Mouse (Mus musculus): ENCODE measurements around the gene Akna. TPM values are rescaled to one million over a fixed set of nuclear protein-coding genes. Genes with fewer than 3 reads are reported as not detected.

Gene Akna
- polyA plus RNA-seq (2014; fragmentation: Nextera tagmentation; extraction: Ambion mirVana) = 1.9 and 2.2 TPM in 2 replicates

- Histone ChIP-seq H3K4me1 (ENCODE audit: control insufficient read depth in 2 of 2, insufficient read depth in 2 of 2, low read length in 2 of 2) (peaks cover 35 to 58% of the 10 kb centered on the region in 2 experiments), H3K27ac (replicated peaks in 1 of 2; ENCODE audit: control insufficient read depth in 1 of 2, insufficient read depth in 1 of 2, low read depth in 2 of 2, low read length in 2 of 2) (peak within 1 kb of the TSS; percentile 74 to 83), H3K4me3 (ENCODE audit: control insufficient read depth in 1 of 2, insufficient read depth in 1 of 2, low read depth in 1 of 2, low read length in 2 of 2) (peak within 1 kb of the TSS; percentile 28 to 35), H3K36me3 (ENCODE audit: control insufficient read depth, insufficient read depth, low read length) (no peaks in the 10 kb centered on the region), H3K9ac (ENCODE audit: low read length) (peak within 1 kb of the TSS; percentile 55), H3K9me3 (ENCODE audit: control insufficient read depth, low read length) (no peaks in the 10 kb centered on the region), H3K27me3 (ENCODE audit: control insufficient read depth, insufficient read depth, low read length) (no peaks in the 10 kb centered on the region), H3K4me2 (ENCODE audit: low read length) (peak within 1 kb of the TSS; percentile 62)
- 17% methylated on average over 17 of the region's 17 CpGs for WGBS
- ATAC-seq (ENCODE audit: insufficient number of reproducible peaks, insufficient read depth, low FRiP score, low read depth) = peak; percentile 86
These were observed at the start of gene Akna for GRCm38 (mm10) chr4:63403040-63403959. Gene Akna, minus strand, starts transcription at chr4:63403354.

- 78% methylated on average over 3 of the region's 3 CpGs for WGBS
- H3K9ac ChIP-seq (ENCODE audit: low read length) = no peak overlapping the region
- H3K4me3 ChIP-seq (ENCODE audit: control insufficient read depth in 1 of 2, insufficient read depth in 1 of 2, low read depth in 1 of 2, low read length in 2 of 2) = no peak overlapping the region
- peaks cover 3% of the 10 kb centered on the region; the same call in 1 of the 2 replicates for H3K9me3 ChIP-seq (ENCODE audit: control insufficient read depth, low read length)
- H3K27me3 ChIP-seq (ENCODE audit: control insufficient read depth, insufficient read depth, low read length) = no peaks in the 10 kb centered on the region
- H3K4me1 ChIP-seq (ENCODE audit: control insufficient read depth in 2 of 2, insufficient read depth in 2 of 2, low read length in 2 of 2) = peaks cover 0 to 3% of the 10 kb centered on the region in 2 experiments; a peak in 1 of 4 replicates
- H3K27ac ChIP-seq (replicated peaks in 1 of 2; ENCODE audit: control insufficient read depth in 1 of 2, insufficient read depth in 1 of 2, low read depth in 2 of 2, low read length in 2 of 2) = no peak overlapping the region
- H3K36me3 ChIP-seq (ENCODE audit: control insufficient read depth, insufficient read depth, low read length) = no peaks in the 10 kb centered on the region
- no peak overlapping the region for H3K4me2 ChIP-seq (ENCODE audit: low read length)
- no peak for ATAC-seq (ENCODE audit: insufficient number of reproducible peaks, insufficient read depth, low FRiP score, low read depth)
These were observed 49.4 kb upstream of the Akna start for GRCm38 (mm10) chr4:63452555-63452954.

GRCm38 (mm10) chr4:63450551-63450950 lies 47.4 kb upstream of the Akna start:
- H3K9ac ChIP-seq (ENCODE audit: low read length) = no peak overlapping the region
- no peak overlapping the region for H3K27ac ChIP-seq (replicated peaks in 1 of 2; ENCODE audit: control insufficient read depth in 1 of 2, insufficient read depth in 1 of 2, low read depth in 2 of 2, low read length in 2 of 2)
- no peak for ATAC-seq (ENCODE audit: insufficient number of reproducible peaks, insufficient read depth, low FRiP score, low read depth)
- no peak overlapping the region for H3K4me2 ChIP-seq (ENCODE audit: low read length)
- no peaks in the 10 kb centered on the region for H3K36me3 ChIP-seq (ENCODE audit: control insufficient read depth, insufficient read depth, low read length)
- peaks cover 0 to 3% of the 10 kb centered on the region in 2 experiments; a peak in 1 of 4 replicates for H3K4me1 ChIP-seq (ENCODE audit: control insufficient read depth in 2 of 2, insufficient read depth in 2 of 2, low read length in 2 of 2)
- no peak overlapping the region for H3K4me3 ChIP-seq (ENCODE audit: control insufficient read depth in 1 of 2, insufficient read depth in 1 of 2, low read depth in 1 of 2, low read length in 2 of 2)
- 73% methylated on average over 5 of the region's 5 CpGs for WGBS
- peaks cover 10% of the 10 kb centered on the region for H3K9me3 ChIP-seq (ENCODE audit: control insufficient read depth, low read length)
- H3K27me3 ChIP-seq (ENCODE audit: control insufficient read depth, insufficient read depth, low read length) = no peaks in the 10 kb centered on the region

GRCm38 (mm10) chr4:63444362-63445066 lies 41.4 kb upstream of the Akna start:
- no peaks in the 10 kb centered on the region for H3K36me3 ChIP-seq (ENCODE audit: control insufficient read depth, insufficient read depth, low read length)
- WGBS = 88% methylated on average over 10 of the region's 10 CpGs
- ATAC-seq (ENCODE audit: insufficient number of reproducible peaks, insufficient read depth, low FRiP score, low read depth) = no peak
- no peak overlapping the region for H3K4me2 ChIP-seq (ENCODE audit: low read length)
- H3K27ac ChIP-seq (replicated peaks in 1 of 2; ENCODE audit: control insufficient read depth in 1 of 2, insufficient read depth in 1 of 2, low read depth in 2 of 2, low read length in 2 of 2) = no peak overlapping the region
- H3K27me3 ChIP-seq (ENCODE audit: control insufficient read depth, insufficient read depth, low read length) = no peaks in the 10 kb centered on the region
- H3K9me3 ChIP-seq (ENCODE audit: control insufficient read depth, low read length) = peaks cover 10% of the 10 kb centered on the region
- no peaks in the 10 kb centered on the region for H3K4me1 ChIP-seq (ENCODE audit: control insufficient read depth in 2 of 2, insufficient read depth in 2 of 2, low read length in 2 of 2)
- no peak overlapping the region for H3K9ac ChIP-seq (ENCODE audit: low read length)
- no peak overlapping the region for H3K4me3 ChIP-seq (ENCODE audit: control insufficient read depth in 1 of 2, insufficient read depth in 1 of 2, low read depth in 1 of 2, low read length in 2 of 2)

GRCm38 (mm10) chr4:63443101-63443500 lies 39.9 kb upstream of the Akna start:
- no peak overlapping the region for H3K9ac ChIP-seq (ENCODE audit: low read length)
- peaks cover 12% of the 10 kb centered on the region; the same call in 1 of the 2 replicates for H3K9me3 ChIP-seq (ENCODE audit: control insufficient read depth, low read length)
- H3K36me3 ChIP-seq (ENCODE audit: control insufficient read depth, insufficient read depth, low read length) = no peaks in the 10 kb centered on the region
- H3K27me3 ChIP-seq (ENCODE audit: control insufficient read depth, insufficient read depth, low read length) = no peaks in the 10 kb centered on the region
- no peak overlapping the region for H3K4me3 ChIP-seq (ENCODE audit: control insufficient read depth in 1 of 2, insufficient read depth in 1 of 2, low read depth in 1 of 2, low read length in 2 of 2)
- no peak for ATAC-seq (ENCODE audit: insufficient number of reproducible peaks, insufficient read depth, low FRiP score, low read depth)
- no peak overlapping the region for H3K27ac ChIP-seq (replicated peaks in 1 of 2; ENCODE audit: control insufficient read depth in 1 of 2, insufficient read depth in 1 of 2, low read depth in 2 of 2, low read length in 2 of 2)
- no peak overlapping the region for H3K4me2 ChIP-seq (ENCODE audit: low read length)
- 75% methylated on average over 2 of the region's 2 CpGs for WGBS
- H3K4me1 ChIP-seq (ENCODE audit: control insufficient read depth in 2 of 2, insufficient read depth in 2 of 2, low read length in 2 of 2) = peaks cover 1% of the 10 kb centered on the region in 2 experiments; a peak in 3 of 4 replicates

- ATAC-seq (ENCODE audit: insufficient number of reproducible peaks, insufficient read depth, low FRiP score, low read depth) = no peak
- no peaks in the 10 kb centered on the region for H3K27me3 ChIP-seq (ENCODE audit: control insufficient read depth, insufficient read depth, low read length)
- H3K4me1 ChIP-seq (ENCODE audit: control insufficient read depth in 2 of 2, insufficient read depth in 2 of 2, low read length in 2 of 2) = peaks cover 14% of the 10 kb centered on the region in 2 experiments; a peak in 3 of 4 replicates
- no peak overlapping the region for H3K4me3 ChIP-seq (ENCODE audit: control insufficient read depth in 1 of 2, insufficient read depth in 1 of 2, low read depth in 1 of 2, low read length in 2 of 2)
- H3K9ac ChIP-seq (ENCODE audit: low read length) = no peak overlapping the region
- no peak overlapping the region for H3K4me2 ChIP-seq (ENCODE audit: low read length)
- no peak overlapping the region for H3K27ac ChIP-seq (replicated peaks in 1 of 2; ENCODE audit: control insufficient read depth in 1 of 2, insufficient read depth in 1 of 2, low read depth in 2 of 2, low read length in 2 of 2)
- peaks cover 11% of the 10 kb centered on the region; the same call in 1 of the 2 replicates for H3K9me3 ChIP-seq (ENCODE audit: control insufficient read depth, low read length)
- 89% methylated on average over 7 of the region's 7 CpGs for WGBS
- H3K36me3 ChIP-seq (ENCODE audit: control insufficient read depth, insufficient read depth, low read length) = no peaks in the 10 kb centered on the region
These were observed 38.5 kb upstream of the Akna start for GRCm38 (mm10) chr4:63441616-63442015.

GRCm38 (mm10) chr4:63440262-63440661 lies 37.1 kb upstream of the Akna start:
- Histone ChIP-seq H3K4me3 (ENCODE audit: control insufficient read depth in 1 of 2, insufficient read depth in 1 of 2, low read depth in 1 of 2, low read length in 2 of 2) (no peak overlapping the region), H3K4me2 (ENCODE audit: low read length) (no peak overlapping the region), H3K36me3 (ENCODE audit: control insufficient read depth, insufficient read depth, low read length) (no peaks in the 10 kb centered on the region), H3K27ac (replicated peaks in 1 of 2; ENCODE audit: control insufficient read depth in 1 of 2, insufficient read depth in 1 of 2, low read depth in 2 of 2, low read length in 2 of 2) (no peak overlapping the region), H3K9ac (ENCODE audit: low read length) (no peak overlapping the region), H3K9me3 (ENCODE audit: control insufficient read depth, low read length) (0 out of 2 replicates have a peak, but pooled peaks cover 5% of the 10 kb centered on the region), H3K27me3 (ENCODE audit: control insufficient read depth, insufficient read depth, low read length) (no peaks in the 10 kb centered on the region), H3K4me1 (ENCODE audit: control insufficient read depth in 2 of 2, insufficient read depth in 2 of 2, low read length in 2 of 2) (peaks cover 17 to 19% of the 10 kb centered on the region in 2 experiments; a peak in 3 of 4 replicates)
- WGBS = 74% methylated on average over 7 of the region's 7 CpGs
- no peak for ATAC-seq (ENCODE audit: insufficient number of reproducible peaks, insufficient read depth, low FRiP score, low read depth)

All from heart, embryonic 14.5 days (tissue).